Mouse (Mus musculus) small intestine, adult 2 months (tissue): ENCODE measurements around the gene Enpp7.

Experiments used
- CTCF ChIP-seq: fragments of 200-500 bp; IDR thresholded peaks from 2 replicates; pipeline ENCODE4 v1.5.1; 2012; ENCODE audit warnings: low read depth, mild to moderate bottlenecking, control low read depth, inconsistent platforms, low read length, moderate library complexity, mixed read lengths; ENCODE audit not compliant: insufficient replicate concordance, insufficient read length; ENCODE audit errors: extremely low read depth
- POLR2A ChIP-seq: fragments of 200-500 bp; IDR thresholded peaks from 2 replicates; pipeline ENCODE4 v1.6.1; 2012; ENCODE audit warnings: low read depth, mild to moderate bottlenecking, control low read depth, inconsistent platforms, low read length, moderate library complexity

DNA sequence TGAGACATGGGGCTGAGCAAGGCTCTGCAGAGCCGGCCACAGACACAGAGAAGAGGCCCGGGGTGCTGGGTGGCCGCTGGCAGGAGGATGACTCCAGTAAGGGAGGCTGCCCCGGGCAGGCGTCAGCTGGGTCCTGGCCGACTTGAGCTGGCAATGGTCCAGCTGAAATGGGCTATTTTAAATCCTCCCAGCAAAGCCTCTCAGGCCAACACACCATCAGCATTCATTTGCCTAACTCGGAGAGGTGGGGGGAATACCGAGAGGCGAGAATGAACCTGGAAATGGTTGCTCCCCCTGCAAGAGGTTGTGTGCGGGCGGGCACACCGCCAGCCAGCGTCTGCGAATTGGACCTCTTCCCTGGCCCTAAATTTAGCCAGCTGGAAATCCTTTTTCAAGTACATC lies 30.9 kb upstream of the Enpp7 start:
- no peak for TF ChIP-seq POLR2A
- TF ChIP-seq CTCF: no peak
